Mouse (Mus musculus) liver (tissue): ENCODE results near the gene Ap5m1.
"Not testable (repeated sequence)": the region's sequence is repeated elsewhere in the genome, so short reads cannot be mapped to it uniquely, and the experiment has no call there.

Experiments
- DNase-seq: peaks from one replicate; pipeline ENCODE4 v3.0.0-alpha.2; 2020; ENCODE audit warnings: mixed read lengths

The Ap5m1 gene

DNA sequence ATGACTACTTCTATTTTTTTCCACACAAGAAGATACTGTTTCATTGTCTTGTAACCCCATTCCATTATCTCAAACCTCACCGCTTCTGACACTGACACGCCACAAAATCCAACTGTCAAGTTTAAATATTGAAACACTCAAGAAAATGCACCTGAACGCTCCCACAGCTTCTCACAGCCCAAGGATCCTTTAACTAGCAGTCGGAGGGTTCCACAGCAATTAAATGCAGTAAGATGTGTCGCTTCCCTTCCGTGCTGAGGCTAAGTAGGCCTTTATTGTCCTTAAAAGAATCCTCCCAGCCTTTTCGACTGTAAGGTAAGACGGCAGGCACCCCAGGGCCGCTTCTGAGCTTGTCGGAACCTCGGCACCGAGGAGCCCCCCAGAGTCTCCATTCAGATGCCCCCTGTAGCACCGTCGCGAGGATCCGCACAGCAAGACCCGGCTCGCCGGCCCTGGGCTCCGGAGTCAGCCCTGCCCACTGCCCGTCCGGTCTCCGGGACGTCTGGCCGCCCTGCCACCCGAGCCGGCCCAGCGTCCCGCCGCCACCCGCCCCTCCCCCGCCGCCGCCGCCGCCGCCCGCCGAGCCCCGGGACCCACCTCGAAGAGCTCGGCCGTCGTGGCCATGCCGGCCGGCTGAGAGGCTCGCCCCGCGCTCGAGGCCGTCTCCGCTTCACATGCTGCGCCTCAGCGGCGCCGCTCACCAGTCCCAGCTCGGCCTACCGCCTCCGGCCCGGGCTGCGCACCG lies at the start of gene Ap5m1:
Ap5m1 (plus strand) TSS at position 569 of the 745 bp plus-strand sequence.
- DNase-seq: no peak

DNA sequence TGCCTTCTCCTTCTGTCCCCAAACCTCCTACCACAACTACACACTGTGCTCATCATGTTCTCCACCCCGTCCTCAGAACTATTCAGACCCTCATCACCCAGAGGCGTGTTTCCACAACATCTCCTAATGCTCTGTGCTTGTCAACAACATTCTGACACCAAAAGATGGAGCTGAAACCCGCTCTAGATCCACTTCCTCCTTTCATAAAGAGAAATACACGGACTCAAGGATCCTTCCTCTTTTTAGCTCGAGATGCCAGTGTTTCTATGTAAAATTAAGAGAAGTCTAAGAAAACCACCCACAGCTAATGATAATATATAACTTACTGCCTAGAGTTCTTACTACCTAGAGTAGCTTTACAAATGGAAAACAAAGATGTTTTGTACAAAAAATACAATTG lies 46.1 kb upstream of the Ap5m1 start:
- DNase-seq: no peak

DNA sequence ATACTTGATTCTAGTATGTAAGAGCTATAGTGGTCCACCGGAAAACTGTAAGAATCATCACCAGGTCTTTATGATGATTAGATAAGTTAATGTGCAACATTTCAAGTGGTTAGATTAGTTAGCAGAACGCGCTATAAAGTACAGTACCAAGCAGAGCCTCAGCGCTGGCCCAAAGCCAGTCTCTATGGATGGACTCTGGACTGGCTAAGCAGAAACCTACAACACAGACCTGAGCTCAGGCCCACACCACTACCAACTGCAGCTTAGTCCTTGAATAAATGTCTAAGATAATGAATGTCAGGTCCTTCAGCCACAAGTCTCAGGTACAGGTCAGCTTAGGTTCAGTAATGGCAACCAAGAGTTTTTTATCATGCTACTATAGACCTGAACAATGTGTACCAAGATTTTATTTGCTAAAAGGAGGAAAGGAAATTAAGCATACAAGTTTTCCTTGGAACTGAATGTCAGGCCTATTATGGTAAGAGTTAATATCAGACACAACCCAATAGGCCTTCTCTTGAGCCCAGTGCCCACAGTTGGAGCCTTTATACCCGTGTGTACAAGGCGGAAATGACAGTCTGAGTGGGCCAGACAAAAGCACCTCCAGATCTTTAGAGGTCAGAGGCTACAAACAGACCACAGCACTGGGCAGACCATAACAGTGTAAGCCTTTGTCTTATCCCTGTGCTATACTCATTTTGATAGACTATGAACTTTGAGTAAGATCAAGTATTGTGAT lies 38.7 kb upstream of the Ap5m1 start:
- no peak for DNase-seq

DNA sequence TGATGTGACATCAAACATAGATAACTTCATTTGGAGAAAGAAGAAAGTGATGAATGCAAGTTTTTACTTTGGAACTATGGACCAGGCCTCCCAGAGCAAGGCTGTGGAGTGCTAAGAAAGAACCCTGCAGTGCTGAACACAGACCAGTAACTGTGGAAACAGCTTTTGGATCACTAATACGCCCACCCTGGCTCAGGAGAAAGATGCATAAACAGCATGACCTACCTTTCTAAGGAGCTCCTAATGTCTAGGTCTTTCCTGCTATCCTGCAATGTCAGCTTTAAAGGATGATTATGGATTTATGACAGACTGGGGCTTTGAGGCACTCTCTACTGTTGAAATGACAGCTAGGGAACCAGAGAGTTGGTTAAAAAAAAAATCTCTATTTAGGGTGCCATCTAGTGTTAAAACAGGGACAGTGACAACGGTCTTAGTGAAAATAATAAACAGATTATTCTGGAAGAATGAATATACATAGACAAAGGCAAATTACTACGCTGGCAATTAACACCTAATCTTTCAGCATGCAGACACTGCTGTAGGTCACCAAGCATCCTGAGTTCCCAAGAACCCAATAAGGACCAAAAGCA lies 38.0 kb upstream of the Ap5m1 start:
- no peak for DNase-seq

DNA sequence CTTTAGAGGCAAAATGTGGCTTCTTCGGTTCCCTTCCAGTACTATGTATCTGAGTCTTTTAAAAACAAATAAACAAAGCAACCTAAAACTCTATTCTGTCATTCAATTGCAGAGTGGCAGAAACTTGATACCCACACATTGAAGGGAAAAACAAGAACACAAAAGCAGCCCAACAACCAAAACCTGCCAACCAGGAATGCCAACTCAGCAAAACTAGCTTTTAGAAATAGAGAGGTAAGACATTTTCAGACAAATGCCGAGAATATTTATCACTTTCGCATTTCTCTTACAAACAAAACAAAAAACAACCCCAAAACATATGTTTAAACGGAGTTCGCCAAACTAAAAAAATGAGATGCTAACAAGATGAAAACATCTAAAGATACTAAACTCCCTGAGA lies 36.9 kb upstream of the Ap5m1 start:
- DNase-seq: no peak

DNA sequence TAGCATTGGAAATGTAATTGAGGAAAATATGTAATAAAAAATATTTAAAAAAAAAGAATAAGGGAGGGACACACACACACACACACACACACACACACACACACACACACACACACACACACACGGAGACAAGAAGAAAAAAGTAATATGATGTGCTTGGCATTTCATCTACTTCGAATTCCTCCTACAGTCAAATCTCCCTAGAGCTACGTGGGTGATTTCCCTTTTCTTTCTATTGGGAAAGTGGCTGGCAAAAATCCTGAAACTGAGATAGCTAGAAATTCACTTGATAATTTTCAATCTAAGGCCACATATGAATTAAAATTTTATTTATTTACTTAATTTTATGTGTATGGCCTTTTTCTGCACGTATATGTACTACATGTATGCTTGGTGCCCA lies 20.3 kb upstream of the Ap5m1 start:
- DNase-seq: no peak

DNA sequence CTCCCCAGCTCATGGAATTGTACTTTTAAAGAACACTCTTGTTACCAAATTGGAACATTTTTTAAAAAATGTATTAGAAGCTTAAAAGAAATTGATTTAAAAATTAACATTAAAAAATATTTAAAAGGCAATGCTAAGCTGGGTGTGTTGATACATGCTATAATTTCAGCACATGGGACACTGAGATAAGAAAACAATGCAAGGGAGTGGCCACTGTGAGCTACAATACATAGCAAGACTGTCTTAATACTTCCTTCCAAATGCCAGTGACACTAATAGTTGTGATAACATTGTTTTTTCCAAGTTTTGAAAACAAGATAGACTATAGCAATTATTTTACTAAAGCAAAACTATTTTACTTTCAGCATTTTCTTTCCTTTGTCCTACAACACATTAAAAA lies 16.4 kb upstream of the Ap5m1 start:
- DNase-seq: no peak

DNA sequence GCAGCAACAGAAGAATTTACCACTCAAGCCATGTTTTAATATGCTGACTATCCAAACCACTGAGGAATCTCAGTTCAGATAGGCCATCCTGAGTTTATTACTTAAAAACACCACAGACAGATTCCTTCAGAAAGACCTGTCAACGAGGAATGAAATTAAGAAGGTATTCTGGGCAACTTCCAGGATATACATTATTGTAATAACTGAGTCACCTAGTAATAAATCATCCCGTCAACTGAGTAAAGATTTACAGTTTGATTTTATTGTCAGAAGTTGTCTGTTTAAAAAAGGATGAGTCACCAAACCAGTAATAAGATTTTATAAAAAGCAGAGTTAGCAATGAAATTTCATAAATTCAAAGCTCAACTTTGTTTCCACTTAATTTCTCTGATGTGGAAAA lies 2.1 kb upstream of the Ap5m1 start:
- no peak for DNase-seq

DNA sequence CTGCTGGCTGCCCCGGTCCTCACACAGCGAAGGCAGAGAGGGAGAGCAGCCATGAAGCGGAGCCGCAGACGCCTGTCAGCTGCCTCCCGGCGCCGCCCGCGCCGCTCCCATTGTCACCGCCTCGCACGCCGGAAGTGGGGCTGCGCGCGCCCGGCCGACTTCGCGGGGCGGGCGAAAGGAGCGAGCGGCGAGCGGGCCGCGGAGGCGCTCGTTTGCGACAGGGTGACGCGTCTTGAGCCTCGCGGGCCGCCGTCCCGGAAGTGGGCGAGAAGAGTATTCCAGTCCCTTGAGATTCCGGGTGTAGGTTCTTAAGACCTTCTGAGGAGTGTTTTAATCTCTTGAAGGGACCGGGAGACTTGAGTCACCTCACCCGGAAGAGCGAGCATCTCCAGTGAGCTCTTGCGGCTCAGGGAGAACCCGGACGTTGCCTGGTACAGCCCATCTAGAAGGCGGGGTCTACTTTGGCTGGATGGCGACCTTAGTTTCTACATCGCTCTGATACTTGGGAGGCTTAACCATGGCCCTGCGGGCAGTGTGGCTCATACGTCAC lies 452 bp downstream of the Ap5m1 start, which contains the start of gene Exoc5:
Exoc5 (minus strand) TSS at position 380 of the 550 bp plus-strand sequence.
- peak; percentile 94 for DNase-seq

DNA sequence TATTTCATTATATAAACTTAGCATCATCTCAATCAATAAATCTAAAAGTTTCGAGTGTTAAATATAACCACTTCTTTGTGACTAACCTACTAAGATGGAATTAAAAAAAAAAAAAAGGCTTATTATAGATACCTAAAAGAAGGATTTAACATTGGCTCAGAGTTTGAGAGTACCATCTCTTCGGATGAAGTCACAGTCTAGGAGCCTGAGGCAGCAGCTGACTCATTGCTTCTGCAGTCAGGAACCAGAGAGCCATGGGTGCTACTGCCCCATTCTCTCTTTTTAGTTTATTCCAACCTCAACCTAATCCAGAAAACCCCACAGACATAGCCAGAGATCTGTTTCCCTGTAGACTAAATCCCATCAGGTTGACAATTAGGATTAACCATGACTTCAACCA lies 6.9 kb downstream of the Ap5m1 start:
- DNase-seq: no peak

DNA sequence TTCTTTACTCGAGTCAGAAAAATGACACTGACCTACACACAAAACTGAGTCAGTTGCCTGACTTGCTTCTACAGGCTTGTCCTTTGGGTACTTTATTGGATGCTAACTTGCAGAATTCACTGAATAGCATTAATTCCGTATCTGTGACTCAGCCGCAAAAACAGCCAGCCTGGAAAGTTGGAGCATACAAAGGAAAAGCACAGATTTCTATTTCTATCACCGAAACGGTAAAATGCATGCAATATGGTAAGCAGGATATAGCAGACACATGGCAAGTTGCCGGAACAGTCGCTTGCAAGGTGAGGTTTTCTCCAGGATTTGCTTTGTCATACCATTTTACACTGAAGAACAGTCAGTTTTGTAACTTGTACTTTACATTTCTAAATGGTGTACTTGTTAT lies 8.0 kb downstream of the Ap5m1 start:
- DNase-seq: no peak

DNA sequence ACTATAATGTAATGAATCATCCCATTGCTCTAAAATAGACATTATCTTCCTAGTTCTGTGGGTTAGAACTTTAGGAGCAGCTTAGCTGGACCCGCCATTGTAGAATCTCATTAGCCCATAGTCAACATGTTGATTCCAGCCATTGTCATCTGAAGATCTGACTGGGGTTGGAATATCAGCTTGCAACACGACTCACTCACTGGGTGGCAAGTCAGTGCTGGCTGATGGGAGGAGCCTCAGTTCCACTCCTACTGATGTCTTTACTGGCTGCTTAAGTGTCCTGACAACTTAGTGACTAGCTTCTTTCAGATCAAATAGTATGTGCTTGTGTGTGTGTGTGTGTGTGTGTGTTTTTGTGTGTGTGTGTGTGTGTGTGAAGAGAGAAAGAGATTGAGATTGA lies 8.5 kb downstream of the Ap5m1 start:
- no peak for DNase-seq

DNA sequence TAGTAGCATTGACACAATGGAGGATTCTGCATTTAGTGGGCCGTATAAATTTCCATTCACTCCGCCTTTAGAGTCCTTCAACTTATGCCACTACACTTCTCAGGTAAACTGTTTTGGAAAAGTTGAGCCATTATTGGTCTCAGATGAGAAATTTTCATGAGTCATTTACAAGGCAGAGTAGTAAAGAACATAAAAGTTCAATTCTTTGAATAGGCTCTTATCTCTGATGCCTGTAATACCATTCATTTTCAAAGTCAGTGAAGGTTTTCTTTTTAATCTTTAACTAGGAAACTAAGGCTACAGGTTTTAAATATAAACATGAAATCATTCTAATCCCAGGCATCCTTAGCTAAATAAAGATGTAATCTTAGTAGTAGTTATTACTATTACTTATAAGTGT lies 12.9 kb downstream of the Ap5m1 start:
- DNase-seq: no peak

DNA sequence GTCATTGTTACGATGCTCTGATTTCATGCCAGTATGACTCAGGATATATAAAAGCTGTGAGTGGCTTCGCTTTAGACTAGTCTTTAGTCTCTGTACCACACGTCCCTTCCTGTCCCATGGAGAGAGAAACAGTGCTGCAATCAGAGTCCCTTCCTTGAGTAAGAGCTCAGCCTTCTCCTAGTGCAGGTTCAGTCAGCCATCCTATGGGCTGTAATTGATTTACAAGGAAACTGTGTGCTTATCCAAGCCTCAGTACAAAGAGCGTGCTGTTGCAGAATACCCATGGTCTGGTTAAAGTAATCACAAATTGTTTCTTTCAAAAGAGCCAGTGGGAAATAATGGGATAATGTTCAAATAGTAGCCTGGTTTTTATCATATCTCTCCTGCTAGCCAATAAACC lies 20.6 kb downstream of the Ap5m1 start:
- DNase-seq: no peak

DNA sequence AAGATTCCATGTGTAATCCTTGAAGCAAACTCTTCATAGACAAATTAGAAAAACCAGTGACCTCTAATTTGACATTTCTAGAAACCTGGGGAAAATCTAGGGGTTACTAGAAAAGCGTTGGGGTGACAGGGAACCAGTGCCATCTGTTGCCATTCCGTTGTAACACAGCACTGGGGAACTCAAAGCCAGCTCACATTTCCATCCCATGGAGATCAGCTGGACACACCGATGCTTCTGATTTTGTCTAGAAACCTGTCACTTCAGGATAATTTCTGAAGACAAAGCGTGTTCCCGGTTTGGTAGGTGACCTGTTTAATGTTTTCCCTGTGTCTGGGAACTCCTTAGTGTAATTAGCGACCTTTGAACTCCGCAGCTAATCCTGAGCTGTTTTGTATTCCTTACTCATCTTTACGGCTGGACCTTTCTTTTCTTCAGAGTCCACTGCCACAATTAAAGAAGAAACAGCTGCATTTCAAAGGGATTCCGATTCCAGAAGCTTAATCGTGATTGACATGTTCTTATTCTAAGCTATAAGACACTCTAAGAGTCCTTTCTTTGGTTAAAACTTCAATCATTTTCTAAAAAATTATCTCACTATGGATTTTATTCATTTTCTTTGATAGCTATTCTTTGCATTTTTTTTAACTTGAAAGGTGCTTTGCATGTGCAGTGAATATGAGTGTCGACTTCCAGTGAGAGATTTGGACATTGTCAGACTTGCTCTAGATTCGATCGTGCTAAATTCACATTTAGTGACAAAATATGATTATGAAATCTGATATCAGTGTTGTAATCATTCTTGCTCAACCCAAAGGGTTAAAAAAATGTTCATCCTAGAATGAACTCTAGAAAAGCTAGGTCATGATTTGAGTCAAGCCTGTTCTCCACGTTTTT lies 22.5 kb downstream of the Ap5m1 start:
- DNase-seq: no peak

DNA sequence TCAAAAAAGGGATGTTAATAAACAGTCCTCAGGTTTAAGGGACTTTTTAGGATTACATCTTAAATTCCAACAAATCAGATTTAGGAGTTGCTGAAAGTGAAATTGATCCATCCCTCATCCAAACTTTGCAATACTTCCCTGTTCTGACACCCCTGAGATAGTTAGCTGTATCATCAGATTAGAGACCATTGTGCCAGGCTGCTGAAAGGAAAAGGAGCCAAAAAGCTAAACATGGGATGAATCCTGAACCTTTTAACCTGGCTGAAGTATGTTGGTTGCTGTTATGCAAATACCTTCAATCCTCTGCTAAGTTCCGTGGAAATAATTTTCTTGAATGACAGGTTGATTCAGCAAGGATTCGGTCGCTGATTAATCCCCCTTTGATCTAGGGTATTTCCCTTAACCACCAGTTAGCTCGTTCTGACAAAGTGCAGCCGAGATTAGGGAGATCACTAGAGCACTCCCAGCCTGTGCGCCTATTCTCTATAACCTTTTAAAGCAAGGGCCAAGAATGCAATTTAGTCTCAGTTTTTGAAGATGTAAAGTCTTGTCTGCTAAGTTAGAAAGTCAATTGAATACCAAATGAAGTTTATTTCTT lies 23.7 kb downstream of the Ap5m1 start:
- no peak for DNase-seq

DNA sequence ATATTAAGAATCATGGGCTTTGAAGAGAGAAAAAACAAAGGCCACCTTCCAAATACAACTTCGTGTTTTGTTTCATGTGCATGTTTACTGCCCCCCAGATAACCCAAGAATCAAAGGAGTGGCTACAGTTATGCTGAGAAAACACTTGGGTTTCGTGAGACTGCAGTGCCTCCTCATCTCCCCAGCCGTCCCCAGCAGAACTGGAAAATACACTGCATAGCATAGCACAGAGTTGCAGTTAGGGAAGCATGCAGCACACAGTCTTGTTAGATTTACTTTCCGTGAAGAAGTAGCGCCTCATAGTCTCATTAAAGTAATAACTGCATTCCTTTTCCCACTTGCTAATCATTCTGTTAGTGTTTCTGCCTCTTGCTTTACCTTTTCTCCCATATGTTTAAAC lies 24.2 kb downstream of the Ap5m1 start:
- DNase-seq: no peak

DNA sequence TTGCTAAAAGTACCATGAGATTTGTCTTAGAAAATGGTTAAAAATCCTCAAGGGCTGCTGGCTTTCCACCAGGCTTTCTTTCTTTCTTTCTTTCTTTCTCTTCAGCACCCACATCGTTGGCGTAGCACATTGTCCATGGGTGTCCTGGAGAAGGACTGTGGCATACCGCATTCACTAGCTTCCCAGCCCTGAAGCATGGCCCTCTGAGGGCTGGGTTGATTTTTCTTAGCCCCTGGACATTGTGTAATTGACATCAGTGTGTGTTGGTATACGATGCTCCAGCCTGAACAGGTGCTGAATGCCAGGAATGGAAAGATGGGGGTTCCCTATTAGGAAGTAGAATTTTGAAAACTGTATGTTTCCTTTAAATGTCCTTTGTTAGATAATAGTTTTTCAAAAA lies 25.4 kb downstream of the Ap5m1 start:
- no peak for DNase-seq

DNA sequence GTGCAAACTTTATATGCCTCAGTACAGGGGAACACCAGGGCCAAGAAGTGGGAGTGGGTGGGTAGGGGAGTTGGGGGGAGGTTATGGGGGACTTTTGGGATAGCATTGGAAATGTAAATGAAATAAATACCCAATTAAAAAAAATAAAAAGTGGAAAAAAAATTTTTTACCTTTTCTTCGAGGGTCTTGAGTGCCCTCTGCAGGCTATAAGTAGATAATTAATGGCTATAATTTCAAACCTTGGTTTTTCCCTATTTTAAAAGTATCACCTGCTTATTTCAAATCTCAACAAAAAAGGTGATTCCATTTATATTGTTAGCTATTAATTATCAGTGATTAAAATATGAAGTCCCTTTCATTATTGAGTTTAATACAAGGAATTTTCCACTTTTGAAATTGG lies 25.9 kb downstream of the Ap5m1 start:
- not testable (repeated sequence) for DNase-seq

DNA sequence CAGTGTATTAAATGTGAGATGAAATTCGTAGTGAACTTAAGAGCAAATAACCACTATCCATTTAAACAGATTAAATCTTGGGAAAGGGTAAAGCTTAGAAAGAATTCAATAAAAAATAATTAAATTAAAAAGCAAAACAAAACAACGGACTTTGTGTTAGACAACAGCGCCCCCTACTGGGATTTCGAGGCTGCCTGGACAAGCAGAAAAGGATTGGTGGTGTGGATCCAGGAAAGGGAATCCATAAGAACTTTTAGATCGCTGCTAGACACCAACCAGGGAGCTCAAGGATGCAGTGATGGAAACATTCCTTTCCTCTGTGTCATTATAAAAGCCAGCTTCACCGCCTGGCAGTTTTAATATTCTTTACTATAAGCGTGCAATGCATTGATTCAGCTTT lies 52.5 kb downstream of the Ap5m1 start:
- peak; percentile 71 for DNase-seq

DNA sequence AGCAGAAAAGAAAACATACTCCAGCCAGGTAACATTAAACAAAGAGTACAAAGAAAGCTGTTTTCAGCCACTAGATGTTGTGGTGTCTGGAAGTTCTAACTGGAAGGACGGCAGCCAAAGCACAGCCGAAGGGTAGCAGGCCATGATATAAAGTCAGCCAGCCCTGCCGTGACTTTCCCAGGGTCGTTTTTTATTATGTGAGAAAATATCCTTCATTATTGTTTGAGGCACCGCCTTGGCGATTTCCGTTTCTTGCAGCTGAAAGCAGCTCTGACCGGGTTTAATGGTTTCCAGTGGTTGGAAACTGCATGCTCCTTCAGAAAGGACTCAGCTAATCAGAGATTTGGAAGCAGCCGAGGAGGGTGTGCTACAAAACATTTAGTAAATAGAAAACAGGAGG lies 55.8 kb downstream of the Ap5m1 start:
- no peak for DNase-seq

DNA sequence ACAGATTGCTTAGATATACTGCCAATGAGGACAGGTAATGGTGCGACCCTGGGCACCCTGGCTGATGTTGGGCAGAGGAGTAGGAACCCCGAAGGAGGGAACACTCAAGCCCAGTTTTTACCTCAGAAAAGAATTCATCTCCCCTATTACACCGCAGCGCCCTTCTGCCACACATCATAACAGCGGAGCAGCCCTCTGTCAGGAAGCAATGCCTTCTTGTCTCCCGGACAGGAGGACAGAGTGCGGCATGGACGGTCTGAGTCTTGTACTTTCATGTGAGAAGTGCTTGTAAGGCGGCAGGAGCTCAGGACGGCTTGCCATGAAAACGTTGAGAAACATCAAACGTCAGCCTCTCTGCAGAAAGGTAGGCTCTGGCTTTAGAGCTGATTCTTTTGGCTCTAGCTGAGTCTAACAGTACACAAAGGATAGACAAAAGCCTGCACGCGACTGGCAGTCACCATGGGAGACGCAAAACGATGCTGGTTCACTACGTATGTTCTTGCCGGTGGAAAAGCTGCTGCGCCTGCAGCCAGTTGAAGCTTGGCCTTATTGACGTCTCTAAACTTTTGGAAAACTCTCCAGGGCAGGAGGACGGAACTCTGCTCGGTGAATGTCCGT lies 61.4 kb downstream of the Ap5m1 start:
- DNase-seq: no peak
